Mouse (Mus musculus) colon, adult 2 months (tissue): Measurements from ENCODE around the gene Cd70. TPM values are rescaled to one million over a fixed set of nuclear protein-coding genes. Genes with fewer than 3 reads are reported as not detected.

Experiments
- polyA plus RNA-seq: library from polyadenylated mRNA; depleted of rRNA; stranded (reverse); fragments of >200 nt; gene quantifications from 2 replicates; pipeline ENCODE4 v1.2.3, GENCODE M21; 2012; rRNA removed

The Cd70 gene
- not detected in 2 replicates for polyA plus RNA-seq

DNA sequence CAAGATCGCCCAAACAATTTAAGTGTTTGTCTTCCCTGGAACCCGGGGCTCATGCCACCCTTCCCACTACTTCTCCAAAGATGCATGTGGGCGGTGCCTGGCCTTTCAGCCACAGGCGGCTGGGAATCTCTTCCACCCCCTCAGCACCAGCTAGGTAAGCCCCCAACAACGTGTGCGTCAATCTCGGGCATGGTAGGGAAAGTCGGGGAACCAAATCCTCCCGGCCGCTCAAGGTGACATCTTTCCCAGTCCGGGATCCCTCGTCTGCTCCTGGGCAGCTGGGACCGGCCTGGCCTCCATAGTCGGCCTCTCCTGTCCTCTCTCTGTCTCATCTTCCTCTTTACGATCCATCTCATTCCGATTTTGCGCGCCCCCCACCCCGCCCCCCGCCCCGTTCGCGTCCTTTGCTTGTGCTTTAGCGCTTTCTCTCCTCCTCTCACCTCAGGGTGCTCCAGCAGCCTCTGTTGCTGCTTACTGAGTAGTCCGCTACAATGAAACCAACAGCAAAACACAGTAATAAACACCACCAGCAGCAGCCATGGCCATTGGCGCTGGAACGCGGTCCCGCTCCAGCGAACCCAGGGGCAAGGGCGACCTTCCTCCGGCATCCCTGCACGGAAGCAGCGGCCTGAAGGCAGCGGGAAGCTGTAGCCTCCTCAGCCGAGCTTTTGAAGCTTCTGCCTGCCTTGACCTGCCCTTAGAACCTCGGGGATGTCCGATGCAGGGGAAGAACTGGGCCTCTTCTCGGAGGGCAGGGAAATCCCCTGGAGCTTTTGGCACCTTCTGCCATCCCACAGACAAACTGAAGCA is at the start of gene Cd70:
Gene Cd70 (minus strand): TSS at position 784 of the 810 bp plus-strand sequence.

GRCm38 (mm10) chr17:57194041-57194507 is 44.5 kb upstream of the Cd70 start, which contains the start of gene Tnfsf14:
TSS of gene Tnfsf14 (minus strand) at chr17:57194177.

DNA sequence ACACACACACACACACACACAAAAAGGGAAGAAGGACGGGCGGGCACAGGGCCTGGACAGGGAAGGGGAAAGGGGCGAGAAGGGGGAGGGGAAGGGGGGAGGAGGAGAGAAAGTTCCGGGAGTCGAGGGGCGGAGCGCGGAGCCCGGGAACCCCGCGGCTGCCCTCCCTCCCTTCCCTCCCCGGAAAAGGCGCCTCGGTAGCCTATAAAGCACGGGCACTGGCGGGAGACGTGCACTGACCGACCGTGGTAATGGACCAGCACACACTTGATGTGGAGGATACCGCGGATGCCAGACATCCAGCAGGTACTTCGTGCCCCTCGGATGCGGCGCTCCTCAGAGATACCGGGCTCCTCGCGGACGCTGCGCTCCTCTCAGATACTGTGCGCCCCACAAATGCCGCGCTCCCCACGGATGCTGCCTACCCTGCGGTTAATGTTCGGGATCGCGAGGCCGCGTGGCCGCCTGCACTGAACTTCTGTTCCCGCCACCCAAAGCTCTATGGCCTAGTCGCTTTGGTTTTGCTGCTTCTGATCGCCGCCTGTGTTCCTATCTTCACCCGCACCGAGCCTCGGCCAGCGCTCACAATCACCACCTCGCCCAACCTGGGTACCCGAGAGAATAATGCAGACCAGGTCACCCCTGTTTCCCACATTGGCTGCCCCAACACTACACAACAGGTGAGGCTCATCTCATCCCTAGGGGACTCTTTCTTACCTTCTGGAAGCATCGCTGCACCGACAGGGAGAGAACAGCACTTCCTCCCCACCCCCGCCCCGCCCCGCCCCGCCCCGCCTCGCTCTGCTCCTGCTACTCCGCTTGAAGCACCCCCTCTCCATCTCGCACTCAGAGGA is 44.2 kb downstream of the Cd70 start, which contains the start of gene Tnfsf9:
Gene Tnfsf9 (plus strand): TSS at position 145 of the 854 bp plus-strand sequence.

Other genes starting within 250 kb of the Cd70 start
- gene Mllt1, start 214.4 kb downstream of the Cd70 start, polyA plus RNA-seq: 59.6 and 65.3 TPM in 2 replicates
- gene Acer1, start 167.7 kb downstream of the Cd70 start, polyA plus RNA-seq: 73.6 and 84.8 TPM in 2 replicates
- 174 and 182 TPM in 2 replicates for gene Clpp, start 159.5 kb downstream of the Cd70 start, polyA plus RNA-seq
- gene Alkbh7, start 152.4 kb downstream of the Cd70 start, polyA plus RNA-seq: 70.7 and 72.3 TPM in 2 replicates
- 0.57 TPM in 1 of 2 replicates, not detected in the other for gene Pspn, start 149.8 kb downstream of the Cd70 start, polyA plus RNA-seq
- 31.0 and 35.2 TPM in 2 replicates for gene Gtf2f1, start 138.5 kb downstream of the Cd70 start, polyA plus RNA-seq
- 0.24 TPM in 1 of 2 replicates, not detected in the other for gene Gm17949, start 138.3 kb downstream of the Cd70 start, polyA plus RNA-seq
- gene Khsrp, start 118.3 kb downstream of the Cd70 start, polyA plus RNA-seq: 83.9 and 101 TPM in 2 replicates
- not detected in 2 replicates for gene Slc25a41, start 108.1 kb downstream of the Cd70 start, polyA plus RNA-seq
- 237 and 303 TPM in 2 replicates for gene Crb3, start 90.7 kb downstream of the Cd70 start, polyA plus RNA-seq
- 33.4 and 39.0 TPM in 2 replicates for gene Slc25a23, start 89.9 kb downstream of the Cd70 start, polyA plus RNA-seq
- 3.9 and 4.8 TPM in 2 replicates for gene Dennd1c, start 71.3 kb downstream of the Cd70 start, polyA plus RNA-seq
- 8.0 and 8.8 TPM in 2 replicates for gene Tubb4a, start 62.0 kb downstream of the Cd70 start, polyA plus RNA-seq
- 2.2 and 2.3 TPM in 2 replicates for gene Tnfsf9, start 44.5 kb downstream of the Cd70 start, polyA plus RNA-seq
- gene Tnfsf14, start 44.4 kb upstream of the Cd70 start, polyA plus RNA-seq: 0.48 and 0.52 TPM in 2 replicates
- gene C3, start 78.4 kb upstream of the Cd70 start, polyA plus RNA-seq: 40.1 and 41.4 TPM in 2 replicates
- 108 and 126 TPM in 2 replicates for gene Gpr108, start 98.7 kb upstream of the Cd70 start, polyA plus RNA-seq
- gene Trip10, start 99.7 kb upstream of the Cd70 start, polyA plus RNA-seq: 46.6 and 47.7 TPM in 2 replicates
- 5.4 TPM in 2 replicates for gene Vav1, start 129.3 kb upstream of the Cd70 start, polyA plus RNA-seq
- 6.2 and 6.5 TPM in 2 replicates for gene Adgre1, start 208.9 kb upstream of the Cd70 start, polyA plus RNA-seq